Mouse (Mus musculus): ENCODE data around the gene Pla2g4d. TPM values are rescaled to one million over a fixed set of nuclear protein-coding genes. Genes with fewer than 3 reads are reported as not detected.

Gene Pla2g4d
- polyA plus RNA-seq (2012), result not detected in 2 replicates

DNA sequence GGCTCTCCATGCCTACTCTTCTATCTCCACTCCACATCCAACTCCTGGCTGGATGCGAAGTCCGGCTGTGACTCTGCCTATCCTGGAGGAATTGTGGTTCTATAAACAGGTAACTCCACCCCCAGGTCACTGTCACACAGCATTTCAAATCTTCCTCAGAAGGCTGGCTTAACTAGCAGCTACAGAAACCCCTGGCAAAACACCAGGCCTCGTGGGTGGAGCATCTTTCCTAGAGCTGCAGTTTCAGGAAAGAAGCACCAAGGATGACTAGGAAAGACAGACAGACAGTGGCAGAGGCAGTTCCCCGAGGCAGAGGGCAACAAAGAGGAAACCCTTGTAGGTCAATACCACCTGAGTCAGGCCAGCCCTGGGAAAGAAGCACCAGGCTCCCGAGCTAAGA lies at the start of gene Pla2g4d:
Gene Pla2g4d (minus strand): TSS at position 203 of the 400 bp plus-strand sequence.
- TF ChIP-seq GATA1 (IDR thresholded peaks at IDR 0.05; ENCODE audit: low read length), result no peak

DNA sequence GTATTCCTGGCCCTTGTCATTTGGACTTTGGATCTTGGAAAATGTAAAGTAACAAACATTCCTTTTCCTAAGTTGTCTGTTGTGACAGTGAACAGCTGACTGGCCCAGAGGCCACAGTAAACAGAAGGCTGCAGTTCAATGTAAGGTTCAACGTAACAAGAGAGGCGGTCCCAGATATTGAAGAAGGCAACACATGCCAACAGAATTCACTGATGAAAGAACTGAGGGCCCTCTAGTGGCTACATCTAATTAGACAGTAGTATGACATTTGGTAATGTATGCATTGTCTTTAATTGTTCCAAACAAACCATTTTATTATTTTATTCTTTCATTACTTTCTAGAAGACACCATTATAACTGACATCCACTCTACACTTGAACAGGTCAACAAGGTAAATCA lies 48.9 kb upstream of the Pla2g4d start:
- TF ChIP-seq GATA1 (IDR thresholded peaks at IDR 0.05; ENCODE audit: low read length), result no peak

DNA sequence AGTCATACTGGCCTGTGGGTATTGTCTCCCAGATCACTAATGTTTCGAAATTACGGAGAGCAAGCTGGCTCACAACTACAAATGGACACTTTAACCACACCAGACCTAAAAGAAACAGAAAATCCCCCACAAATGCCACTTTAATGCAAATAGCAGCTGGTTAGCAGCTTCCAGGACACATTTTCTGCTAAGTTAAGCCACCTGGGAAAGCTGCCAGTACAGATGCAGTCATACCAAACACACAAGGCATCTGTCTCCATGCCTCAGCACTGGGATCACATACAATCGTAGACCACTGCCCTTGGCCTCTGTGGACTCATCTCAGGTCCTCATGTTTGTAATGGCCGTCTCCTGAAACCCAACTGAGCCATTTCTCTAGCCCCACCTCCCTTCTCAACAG lies 42.6 kb upstream of the Pla2g4d start:
- TF ChIP-seq GATA1 (IDR thresholded peaks at IDR 0.05; ENCODE audit: low read length), result no peak

DNA sequence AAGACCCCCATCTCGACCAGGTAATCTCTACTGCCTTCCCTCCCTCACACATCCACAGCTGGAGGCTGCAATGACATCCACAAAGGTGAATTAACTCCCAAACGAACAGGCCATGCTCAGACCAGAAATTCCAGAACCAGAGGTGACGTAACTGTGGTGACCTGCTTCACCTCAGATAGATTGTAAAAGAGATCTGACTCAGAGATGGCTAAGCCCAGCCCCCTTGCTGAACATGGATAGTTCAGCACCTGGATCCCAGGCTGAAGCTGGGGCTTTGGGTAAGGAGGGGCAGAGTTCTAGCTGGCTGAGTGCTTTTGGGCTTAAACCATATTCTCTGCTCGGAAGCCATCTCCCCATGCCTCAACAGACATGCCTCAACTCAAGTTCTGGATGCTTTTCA lies 26.1 kb upstream of the Pla2g4d start:
- no peak for TF ChIP-seq GATA1 (IDR thresholded peaks at IDR 0.05; ENCODE audit: low read length)

DNA sequence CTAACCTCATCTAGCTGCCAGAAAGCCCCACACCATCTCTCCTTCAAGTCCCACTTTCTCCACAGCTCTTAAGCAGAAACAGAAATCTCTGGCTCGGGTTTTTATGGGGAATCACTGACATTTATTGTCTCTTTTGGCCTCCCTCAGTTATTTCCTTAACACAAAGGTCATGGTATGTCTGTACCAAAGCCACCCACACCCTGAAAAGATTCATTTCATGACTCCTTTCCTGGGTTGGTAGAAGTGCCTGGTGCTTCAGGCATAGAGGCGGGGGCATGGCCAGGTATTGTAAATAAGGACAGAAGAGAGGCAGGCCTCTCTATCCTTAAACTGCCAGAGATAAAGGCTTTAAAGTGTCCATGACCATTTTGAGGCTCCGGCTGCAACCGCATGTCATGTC lies 25.5 kb upstream of the Pla2g4d start:
- TF ChIP-seq GATA1 (IDR thresholded peaks at IDR 0.05; ENCODE audit: low read length), result no peak

DNA sequence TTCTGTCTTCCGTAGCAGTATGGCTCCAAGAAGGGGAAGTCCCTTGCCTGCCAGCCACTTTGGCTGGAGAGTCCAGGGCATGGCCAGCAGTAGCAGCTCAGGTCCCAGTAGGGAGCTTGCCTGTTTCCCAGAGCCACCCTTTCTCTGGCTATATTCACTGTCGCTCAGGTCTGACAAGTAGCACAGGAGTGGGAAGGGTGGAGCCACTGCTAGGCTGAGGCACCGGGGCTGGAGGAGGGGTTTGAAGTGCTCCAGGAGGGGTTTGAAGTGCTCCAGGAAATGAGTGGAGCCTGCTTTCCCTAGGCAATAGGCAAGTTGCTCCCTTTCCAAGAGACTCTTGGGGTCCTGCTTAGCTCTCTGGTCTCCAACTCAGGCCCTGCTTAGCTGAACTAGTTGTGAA lies 25.0 kb upstream of the Pla2g4d start, which contains the start of gene Pla2g4f:
Gene Pla2g4f (minus strand): TSS at position 190 of the 400 bp plus-strand sequence.
- no peak for TF ChIP-seq GATA1 (IDR thresholded peaks at IDR 0.05; ENCODE audit: low read length)

DNA sequence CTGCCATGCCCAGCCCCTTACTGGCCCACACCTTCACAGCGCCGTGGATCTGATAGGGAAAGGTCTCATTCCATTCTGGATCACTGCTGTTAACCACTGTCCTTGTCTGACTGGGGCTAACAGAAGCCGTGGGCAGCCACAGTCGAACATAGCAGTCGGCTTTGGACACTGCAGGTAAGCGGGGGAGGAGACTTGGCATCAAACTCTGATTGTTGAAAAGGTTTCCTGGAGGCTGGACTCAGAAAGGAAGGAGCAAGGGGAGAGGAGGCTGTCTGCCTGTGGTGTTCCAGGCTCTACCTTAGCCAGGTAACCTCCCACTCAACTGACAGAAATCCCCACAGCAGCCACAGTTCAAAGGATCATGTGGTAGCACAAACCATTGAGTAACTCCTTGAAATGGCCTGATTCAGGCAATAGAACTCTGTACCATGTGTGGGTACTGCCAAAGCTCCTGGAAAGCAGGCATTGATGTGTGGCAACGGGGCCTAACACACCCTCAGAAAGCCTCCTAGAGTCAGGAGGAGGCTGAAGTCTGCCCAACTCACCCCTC lies 23.4 kb upstream of the Pla2g4d start:
- no peak for TF ChIP-seq GATA1 (IDR thresholded peaks at IDR 0.05; ENCODE audit: low read length)

DNA sequence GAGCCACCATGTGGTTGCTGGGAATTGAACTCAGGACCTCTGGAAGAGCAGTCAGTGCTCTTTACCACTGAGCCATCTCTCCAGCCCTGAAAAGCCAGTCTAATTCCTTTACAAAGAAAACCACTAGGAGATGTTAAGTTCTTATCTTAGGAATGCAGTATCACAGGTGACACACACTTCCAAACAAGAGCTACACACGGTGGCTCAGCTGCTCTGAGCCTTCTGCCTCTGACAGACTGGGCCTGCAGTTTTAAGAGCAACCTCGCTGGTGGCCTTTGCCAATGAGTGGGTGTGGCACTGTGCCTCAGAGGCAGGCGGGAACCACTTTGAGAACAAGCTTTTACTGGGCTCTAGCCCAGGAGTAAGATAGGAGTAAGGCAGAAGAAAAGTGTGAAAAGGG lies 15.1 kb upstream of the Pla2g4d start:
- no peak for TF ChIP-seq GATA1 (IDR thresholded peaks at IDR 0.05; ENCODE audit: low read length)

DNA sequence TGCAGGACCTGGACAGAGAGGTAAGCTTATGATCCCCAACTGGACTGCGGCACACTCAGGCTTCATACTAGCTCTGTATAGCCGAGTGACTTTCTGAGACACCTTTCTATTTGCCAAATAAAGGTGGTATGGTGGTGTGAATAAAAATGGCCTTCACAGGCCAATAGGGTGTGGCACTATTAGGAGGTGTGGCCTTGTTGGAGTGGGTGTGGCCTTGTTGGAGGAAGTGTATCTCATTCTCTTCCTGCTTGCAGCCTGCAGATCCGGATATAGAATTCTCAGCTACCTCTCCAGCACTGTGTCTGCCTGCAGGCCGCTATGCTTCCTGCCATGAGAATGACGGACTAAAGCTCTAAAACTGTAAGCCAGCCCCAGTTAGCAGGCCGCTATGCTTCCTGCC lies 12.1 kb upstream of the Pla2g4d start:
- no peak for TF ChIP-seq GATA1 (IDR thresholded peaks at IDR 0.05; ENCODE audit: low read length)

DNA sequence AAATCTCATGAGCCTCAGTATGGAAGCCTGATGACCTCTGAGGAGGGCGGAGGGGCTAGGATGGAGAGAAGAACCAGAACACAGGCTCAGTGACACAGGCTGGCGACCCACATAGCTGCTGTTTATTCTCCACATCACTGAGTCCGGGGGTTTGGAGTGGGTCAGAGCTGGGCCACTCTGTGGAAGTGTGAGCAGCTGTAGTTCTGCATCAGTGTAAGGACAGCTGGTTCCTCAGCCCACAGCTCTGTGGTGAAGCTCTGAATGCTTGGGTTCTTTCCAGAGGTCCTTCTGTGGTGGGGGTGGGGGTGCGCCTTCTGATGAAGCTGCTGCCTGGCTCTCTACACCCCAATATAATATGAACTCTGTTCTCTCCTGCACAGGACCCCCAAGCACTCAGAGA lies 10.9 kb upstream of the Pla2g4d start:
- TF ChIP-seq GATA1 (IDR thresholded peaks at IDR 0.05; ENCODE audit: low read length), result no peak

DNA sequence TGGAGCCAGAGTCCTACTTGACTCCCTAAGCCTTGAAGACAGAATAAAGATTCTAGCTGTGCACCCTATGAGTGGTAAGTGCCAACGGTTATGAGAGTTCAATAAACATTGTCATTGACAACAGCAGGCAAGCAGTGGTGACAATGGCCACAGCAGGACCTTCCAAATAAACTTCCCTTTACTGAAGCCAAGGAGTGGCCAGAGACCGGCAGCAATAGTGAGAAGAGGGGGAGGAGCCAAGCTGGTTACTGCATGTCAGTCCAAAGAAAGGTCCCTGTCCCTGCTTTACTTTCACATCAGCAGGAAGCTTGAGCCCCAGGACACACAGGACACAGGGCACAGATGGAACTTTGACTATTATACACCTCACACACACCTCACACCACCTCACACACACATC lies 7.2 kb upstream of the Pla2g4d start:
- no peak for TF ChIP-seq GATA1 (IDR thresholded peaks at IDR 0.05; ENCODE audit: low read length)

DNA sequence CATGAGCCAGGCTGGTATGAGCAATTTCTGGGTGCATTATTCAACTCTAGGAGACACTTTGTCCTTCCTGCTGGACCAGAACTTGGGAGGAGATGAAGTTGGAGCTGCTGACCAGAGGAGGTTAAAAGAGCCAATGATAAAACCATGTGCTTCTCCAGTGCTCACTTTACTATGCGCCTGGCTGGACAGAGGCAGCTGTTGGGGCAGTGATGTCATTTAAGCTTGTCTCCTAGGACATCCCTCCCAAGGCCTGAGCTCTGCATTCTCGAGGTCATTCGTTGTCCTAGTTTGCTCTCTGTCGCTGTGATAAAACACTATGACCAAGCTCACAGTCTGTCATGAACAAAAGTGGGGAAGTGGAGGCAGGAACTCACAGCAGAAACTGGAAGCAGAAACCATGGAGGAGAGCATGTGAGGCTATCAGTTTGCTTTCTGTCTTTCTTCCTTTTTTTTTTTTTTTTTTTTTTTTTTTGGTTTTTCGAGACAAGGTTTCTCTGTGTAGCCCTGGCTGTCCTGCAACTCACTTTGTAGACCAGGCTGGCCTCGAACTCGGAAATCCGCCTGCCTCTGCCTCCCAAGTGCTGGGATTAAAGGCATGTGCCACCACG lies 2.6 kb upstream of the Pla2g4d start:
- no peak for TF ChIP-seq GATA1 (IDR thresholded peaks at IDR 0.05; ENCODE audit: low read length)

DNA sequence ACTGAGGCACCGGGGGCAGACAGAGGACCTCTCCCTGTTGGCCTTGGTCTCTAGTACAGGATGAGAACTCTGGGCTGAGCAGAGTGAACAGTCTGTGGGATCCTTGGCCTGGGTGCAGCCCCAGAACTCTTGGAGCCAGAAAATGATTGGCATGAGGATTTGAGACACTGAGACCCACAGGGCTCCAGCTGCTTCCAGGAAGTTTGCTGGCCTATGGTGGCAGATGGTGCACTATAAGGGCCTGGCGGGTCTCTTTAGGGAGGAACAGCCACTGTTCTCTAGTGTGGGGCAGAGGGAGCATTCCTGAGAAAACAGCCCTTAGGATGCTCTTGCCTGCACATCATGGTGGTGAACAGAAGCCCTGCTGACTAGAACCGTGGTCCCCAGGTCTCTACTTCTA lies 596 bp downstream of the Pla2g4d start:
- no peak for TF ChIP-seq GATA1 (IDR thresholded peaks at IDR 0.05; ENCODE audit: low read length)

DNA sequence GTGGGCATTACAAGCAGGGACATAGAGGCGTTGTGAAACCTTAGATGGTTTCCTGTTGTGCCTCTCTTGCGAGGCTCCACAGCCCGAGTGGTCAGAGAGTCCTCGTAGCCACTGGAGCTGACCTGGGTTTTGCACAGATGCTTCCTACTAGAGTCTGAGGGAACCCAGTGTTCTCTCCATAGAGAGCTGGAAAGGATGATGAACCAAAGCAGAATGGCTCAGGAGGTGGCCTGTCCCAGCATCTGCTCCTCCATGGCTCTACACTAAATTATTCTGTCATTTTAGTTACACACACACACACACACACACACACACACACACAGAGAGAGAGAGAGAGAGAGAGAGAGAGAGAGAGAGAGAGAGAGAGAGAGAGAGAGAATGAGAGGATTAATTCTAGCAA lies 3.4 kb downstream of the Pla2g4d start:
- TF ChIP-seq GATA1 (IDR thresholded peaks at IDR 0.05; ENCODE audit: low read length), result no peak

DNA sequence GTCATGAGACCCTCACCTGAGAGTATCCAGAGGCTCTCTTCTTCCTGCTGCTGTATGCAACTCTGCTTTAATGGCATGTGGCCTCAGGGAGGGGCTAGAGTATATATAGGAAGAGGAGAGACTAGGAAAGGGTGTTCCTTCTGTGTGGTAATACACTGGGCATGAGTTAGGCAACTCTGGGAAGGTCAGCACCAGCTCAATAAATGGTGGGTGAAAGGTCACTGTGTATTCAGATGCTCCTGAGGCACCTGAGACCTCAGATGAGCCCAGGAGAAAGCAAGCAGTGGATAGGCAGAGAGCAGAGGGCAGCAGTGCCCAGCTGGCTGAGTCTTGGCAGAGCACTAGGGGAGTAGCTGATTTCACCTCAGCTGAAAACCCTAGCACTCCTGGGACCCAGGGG lies 4.3 kb downstream of the Pla2g4d start:
- TF ChIP-seq GATA1 (IDR thresholded peaks at IDR 0.05; ENCODE audit: low read length), result no peak

DNA sequence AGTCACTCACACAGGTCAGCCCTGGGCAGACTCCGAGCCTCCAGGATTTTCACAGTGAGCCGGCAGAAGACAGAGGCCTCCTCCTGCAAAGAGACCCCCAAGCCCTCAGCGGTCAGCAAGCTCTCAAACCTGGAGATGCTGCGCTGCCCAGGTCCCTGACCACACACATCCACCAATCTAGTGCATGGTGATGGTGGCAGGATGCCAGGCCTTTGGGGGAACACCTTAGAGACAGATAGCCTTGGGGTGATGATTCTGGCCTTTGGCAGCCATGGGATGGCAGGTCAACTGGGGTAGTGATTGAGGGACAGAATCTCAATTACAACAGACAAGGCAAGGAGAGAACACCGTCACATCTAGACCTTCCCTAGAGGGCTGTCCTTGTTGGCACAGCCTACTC lies 4.9 kb downstream of the Pla2g4d start:
- no peak for TF ChIP-seq GATA1 (IDR thresholded peaks at IDR 0.05; ENCODE audit: low read length)

DNA sequence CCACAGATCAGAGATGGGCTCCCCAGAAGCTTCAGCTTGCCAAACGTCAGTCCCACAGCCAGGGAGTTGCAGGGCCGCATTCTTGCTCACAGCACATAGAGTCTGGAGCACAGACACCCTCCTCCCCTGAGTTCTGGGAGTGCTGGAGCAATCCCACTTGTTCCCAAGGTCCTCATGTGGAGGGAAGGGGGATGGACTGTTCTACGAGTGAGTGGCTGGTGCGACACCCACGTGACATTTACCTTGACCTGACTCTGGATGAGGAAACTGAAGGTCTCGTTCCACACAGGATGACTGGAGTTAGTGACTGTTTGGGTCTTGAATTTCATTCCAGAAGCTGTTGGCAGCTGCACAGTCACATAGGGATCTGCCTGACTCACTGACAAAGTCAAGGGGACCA lies 5.4 kb downstream of the Pla2g4d start:
- TF ChIP-seq GATA1 (IDR thresholded peaks at IDR 0.05; ENCODE audit: low read length), result no peak

DNA sequence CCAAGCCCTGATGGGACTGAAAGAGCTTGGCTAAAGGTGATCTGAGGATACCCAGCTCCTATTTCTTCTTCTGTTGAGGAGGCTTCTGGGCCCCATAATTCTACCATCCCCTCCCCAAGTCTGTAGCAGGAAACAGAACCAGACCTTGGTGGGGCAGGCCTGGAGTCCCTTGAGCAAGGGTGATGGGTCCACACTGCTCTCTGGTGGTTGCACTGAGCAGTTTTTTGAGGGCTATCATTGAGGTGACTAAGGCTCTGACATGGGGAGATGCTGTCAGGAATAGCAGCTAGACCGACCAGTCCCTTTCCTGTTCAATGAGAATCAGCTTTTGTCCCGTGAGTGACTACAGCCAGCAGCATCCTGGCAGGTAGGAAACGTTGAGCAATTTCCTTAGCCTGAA lies 7.8 kb downstream of the Pla2g4d start:
- no peak for TF ChIP-seq GATA1 (IDR thresholded peaks at IDR 0.05; ENCODE audit: low read length)

All from G1E-ER4 (cell line).